In the genomic region with DNA sequence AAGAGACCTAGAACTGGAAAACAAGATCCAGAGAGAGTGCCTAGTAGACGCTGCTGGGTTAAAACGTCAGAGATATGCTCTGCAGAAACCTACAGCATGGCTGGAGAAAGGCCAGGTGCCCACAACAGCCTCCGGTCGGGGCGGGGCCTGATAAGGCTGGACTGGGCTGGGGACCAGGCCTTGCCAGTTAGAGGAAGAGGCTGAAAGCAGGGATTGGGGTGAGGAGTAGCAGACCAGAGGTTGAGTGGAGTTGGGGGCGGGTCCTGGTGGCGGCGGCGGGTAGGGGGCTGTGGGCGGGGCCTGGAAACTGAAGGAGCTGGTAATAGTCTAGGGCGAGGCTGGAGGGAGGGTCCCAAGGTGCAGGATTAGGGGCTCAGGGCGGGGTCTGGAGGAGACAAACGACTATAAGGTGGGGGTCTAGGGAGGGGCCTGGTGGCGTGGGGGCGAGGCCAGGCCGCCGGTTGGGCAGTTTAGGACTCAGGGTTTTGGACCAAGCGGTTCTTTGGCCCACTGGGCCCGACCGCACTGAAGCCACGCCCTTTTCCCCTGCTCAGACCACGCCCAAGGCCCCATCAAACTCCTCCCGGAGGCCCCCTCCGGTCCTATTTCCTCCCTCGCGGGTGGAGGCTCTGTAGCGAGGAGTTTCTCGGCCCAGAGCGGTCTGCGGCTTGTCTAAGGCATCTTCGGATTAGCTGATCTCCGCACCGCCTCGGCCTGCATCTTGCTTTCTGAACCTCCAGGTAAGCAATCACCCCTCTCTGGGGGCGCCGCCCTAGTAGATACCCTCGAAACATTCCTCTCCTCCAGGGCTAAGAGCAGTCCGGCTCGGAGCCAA, we compare ENCODE assay signal across 7 mouse cellular contexts. TPM values are rescaled to one million over a fixed set of nuclear protein-coding genes. Genes with fewer than 3 reads are reported as not detected.
DNase-seq lines count a peak whose midpoint lies in the region; ATAC-seq and TF ChIP-seq lines count a peak whose summit lies in the region.

A gene (plus strand): TSS at position 176 of the 835 bp plus-strand sequence.

- WGBS in midbrain, embryonic 11.5 days: under 1% methylated on average over 36 of the region's 39 CpGs
- under 1% methylated on average over 39 of the region's 39 CpGs for WGBS in small intestine, adult 2 months

- peak; percentile 66; the same call in 1 of the 2 replicates for TF ChIP-seq POLR2A in small intestine, adult 2 months (IDR thresholded peaks at IDR 0.05; ENCODE audit: low read depth, low read length)

- TF ChIP-seq CTCF in small intestine, adult 2 months (IDR thresholded peaks at IDR 0.05; ENCODE audit: extremely low read depth, insufficient read length, insufficient replicate concordance, low read depth, low read length): no peak

- no peaks in the 10 kb centered on the region for H3K36me3 ChIP-seq in midbrain, embryonic 11.5 days (ENCODE audit: control insufficient read depth, insufficient read depth, low read length)
- H3K36me3 ChIP-seq in small intestine, adult 2 months (ENCODE audit: control insufficient read depth, insufficient read depth, low read length): no peaks in the 10 kb centered on the region

- no peaks in the 10 kb centered on the region for H3K9me3 ChIP-seq in midbrain, embryonic 11.5 days (ENCODE audit: control insufficient read depth, low read length)

- H3K27ac ChIP-seq in midbrain, embryonic 11.5 days (ENCODE audit: low read depth, low read length): peak within 1 kb of the TSS; percentile 30; the same call in 1 of the 2 replicates
- H3K27ac ChIP-seq in small intestine, adult 2 months (ENCODE audit: insufficient read depth, low read depth, low read length): peak within 1 kb of the TSS; percentile 47

- peaks cover 2% of the 10 kb centered on the region; the same call in 1 of the 2 replicates for H3K4me1 ChIP-seq in midbrain, embryonic 11.5 days (ENCODE audit: control insufficient read depth, insufficient read depth, low read length)
- peaks cover 10% of the 10 kb centered on the region; the same call in 1 of the 2 replicates for H3K4me1 ChIP-seq in small intestine, adult 2 months (ENCODE audit: control insufficient read depth, insufficient read depth, insufficient read length, low read length)

- H3K4me2 ChIP-seq in midbrain, embryonic 11.5 days: peak within 1 kb of the TSS; percentile 85

- peak within 1 kb of the TSS; percentile 53 for H3K4me3 ChIP-seq in midbrain, embryonic 11.5 days (ENCODE audit: low read depth, low read length)
- H3K4me3 ChIP-seq in small intestine, adult 2 months (ENCODE audit: low read depth, low read length): peak within 1 kb of the TSS; percentile 68

- intact Hi-C loops in left cerebral cortex, postnatal 4 days (cut with DNase I): no loop called here

- DNase-seq in adrenal gland, adult 8-10 months: peak; percentile 85
- peak; percentile 86 for DNase-seq in embryo, embryonic 9.5 days (ENCODE audit: extremely low spot score)
- DNase-seq in kidney, adult 11 months: peak; percentile 79
- DNase-seq in left cerebral cortex, postnatal 4 days: peak; percentile 82
- DNase-seq in midbrain, embryonic 11.5 days (ENCODE audit: low spot score, missing footprints): peak; percentile 93

- ATAC-seq in granulocyte monocyte progenitor cell, adult 5-6 weeks (replicated peaks; ENCODE audit: poor library complexity, severe bottlenecking): peak; percentile 87
- ATAC-seq in midbrain, embryonic 11.5 days (ENCODE audit: low FRiP score): peak; percentile 94

- H3K27me3 ChIP-seq in midbrain, embryonic 11.5 days (ENCODE audit: control insufficient read depth, insufficient read depth, low read length): no peaks in the 10 kb centered on the region
- no peaks in the 10 kb centered on the region for H3K27me3 ChIP-seq in small intestine, adult 2 months (ENCODE audit: control insufficient read depth, insufficient read depth, low read length)

- H3K9ac ChIP-seq in midbrain, embryonic 11.5 days (ENCODE audit: low read length): peak within 1 kb of the TSS; percentile 64

RNA-seq across cellular contexts. Expression of the gene that starts here (rescaled TPM):
- 10 to 100 TPM; 28.5 to 49.4 (median 35.5) TPM for total RNA-seq in adrenal gland, adult 8-10 months (2022)
- total RNA-seq in granulocyte monocyte progenitor cell, adult 5-6 weeks (2014; fragmentation: Nextera tagmentation): 4.6 and 10.0 TPM in 2 replicates
- 2.8 and 5.1 TPM in 2 replicates for total RNA-seq in granulocyte monocyte progenitor cell, adult 5-6 weeks (2017)
- 10 to 100 TPM; 60.7 to 67.5 TPM for total RNA-seq in left cerebral cortex, postnatal 4 days (2021)
- 12.7 and 15.0 TPM in 2 replicates for polyA plus RNA-seq in midbrain, embryonic 11.5 days (2014; fragmentation: Nextera tagmentation; extraction: Ambion mirVana)
- 14.4 and 14.8 TPM in 2 replicates for polyA plus RNA-seq in small intestine, adult 2 months (2012; rRNA removed)

Comparison
In these comparisons a context has a peak if more than half of its experiments do, and no peak if none do; other contexts are left out.
1. Peak in every context shown above with its lines: DNase-seq, ATAC-seq, H3K4me3 ChIP-seq and H3K27ac ChIP-seq.